Mouse (Mus musculus): Measurements from ENCODE around the gene Tiam1.

The Tiam1 gene

GRCm38 (mm10) chr16:90047841-90048240 lies 95.7 kb downstream of the Tiam1 start:
- no peak for DNase-seq (ENCODE audit: low read depth, low spot score)

- no peak for DNase-seq (ENCODE audit: low read depth, low spot score)
Observed at GRCm38 (mm10) chr16:90046494-90047158, 96.9 kb downstream of the Tiam1 start.

GRCm38 (mm10) chr16:90045611-90046010 lies 98.0 kb downstream of the Tiam1 start:
- DNase-seq (ENCODE audit: low read depth, low spot score): no peak

- DNase-seq (ENCODE audit: low read depth, low spot score): peak; percentile 36
Observed at GRCm38 (mm10) chr16:90044004-90044754, 99.4 kb downstream of the Tiam1 start.

GRCm38 (mm10) chr16:90042874-90043273 lies 100.7 kb downstream of the Tiam1 start:
- no peak for DNase-seq (ENCODE audit: low read depth, low spot score)

- no peak for DNase-seq (ENCODE audit: low read depth, low spot score)
Observed at GRCm38 (mm10) chr16:90042386-90042785, 101.2 kb downstream of the Tiam1 start.

GRCm38 (mm10) chr16:90040771-90041364 lies 102.7 kb downstream of the Tiam1 start:
- DNase-seq (ENCODE audit: low read depth, low spot score): no peak

- no peak for DNase-seq (ENCODE audit: low read depth, low spot score)
Observed at GRCm38 (mm10) chr16:90035595-90036110, 107.9 kb downstream of the Tiam1 start.

- no peak for DNase-seq (ENCODE audit: low read depth, low spot score)
Observed at GRCm38 (mm10) chr16:90030355-90030754, 113.2 kb downstream of the Tiam1 start.

- no peak for DNase-seq (ENCODE audit: low read depth, low spot score)
Observed at GRCm38 (mm10) chr16:90027886-90028285, 115.7 kb downstream of the Tiam1 start.

GRCm38 (mm10) chr16:90025526-90026172 lies 117.9 kb downstream of the Tiam1 start:
- DNase-seq (ENCODE audit: low read depth, low spot score): no peak

GRCm38 (mm10) chr16:90023665-90024010 lies 119.9 kb downstream of the Tiam1 start:
- DNase-seq (ENCODE audit: low read depth, low spot score): no peak

GRCm38 (mm10) chr16:90022932-90023664 lies 120.5 kb downstream of the Tiam1 start:
- DNase-seq (ENCODE audit: low read depth, low spot score): no peak

GRCm38 (mm10) chr16:90016046-90016445 lies 127.5 kb downstream of the Tiam1 start:
- no peak for DNase-seq (ENCODE audit: low read depth, low spot score)

- DNase-seq (ENCODE audit: low read depth, low spot score): no peak
Observed at GRCm38 (mm10) chr16:90014596-90014995, 129.0 kb downstream of the Tiam1 start.

GRCm38 (mm10) chr16:90011521-90012181 lies 131.9 kb downstream of the Tiam1 start:
- DNase-seq (ENCODE audit: low read depth, low spot score): no peak

- no peak for DNase-seq (ENCODE audit: low read depth, low spot score)
Observed at GRCm38 (mm10) chr16:90008504-90008903, 135.1 kb downstream of the Tiam1 start.

GRCm38 (mm10) chr16:90007391-90007977 lies 136.1 kb downstream of the Tiam1 start:
- DNase-seq (ENCODE audit: low read depth, low spot score): no peak

GRCm38 (mm10) chr16:90003556-90003955 lies 140.0 kb downstream of the Tiam1 start:
- DNase-seq (ENCODE audit: low read depth, low spot score): no peak

- DNase-seq (ENCODE audit: low read depth, low spot score): no peak
Observed at GRCm38 (mm10) chr16:89995155-89995554, 148.4 kb downstream of the Tiam1 start.
